Mouse (Mus musculus): ENCODE measurements at regions not wholly inside any gene's neighbourhood (a gene's known extent, or its start where the extent isn't known, plus 50 kb on each side); places are given as distances from the start of the nearest gene placed in this dataset.

DNA sequence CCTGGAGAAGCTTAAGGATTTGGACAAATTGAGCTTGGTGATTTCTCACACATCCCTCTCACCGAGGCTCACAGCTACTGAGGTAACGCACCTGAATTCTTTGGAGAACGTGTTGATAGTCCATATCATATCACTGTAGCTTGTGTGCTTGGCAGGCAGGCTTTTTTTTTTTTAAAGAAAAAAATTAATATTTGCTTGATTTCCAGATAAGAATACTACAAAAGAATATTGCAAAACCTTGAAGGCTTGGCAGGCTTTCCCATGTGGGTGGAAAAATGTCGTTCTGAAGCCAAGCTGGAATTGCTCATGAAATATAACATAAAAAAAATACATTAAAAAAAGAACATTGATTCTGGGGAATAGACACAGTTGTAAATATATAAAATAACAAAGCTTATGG, 131.8 kb downstream of the Klf5 start:
- DNase-seq: no peak
- intact Hi-C loops (cut with DNase I): no loop called here

DNA sequence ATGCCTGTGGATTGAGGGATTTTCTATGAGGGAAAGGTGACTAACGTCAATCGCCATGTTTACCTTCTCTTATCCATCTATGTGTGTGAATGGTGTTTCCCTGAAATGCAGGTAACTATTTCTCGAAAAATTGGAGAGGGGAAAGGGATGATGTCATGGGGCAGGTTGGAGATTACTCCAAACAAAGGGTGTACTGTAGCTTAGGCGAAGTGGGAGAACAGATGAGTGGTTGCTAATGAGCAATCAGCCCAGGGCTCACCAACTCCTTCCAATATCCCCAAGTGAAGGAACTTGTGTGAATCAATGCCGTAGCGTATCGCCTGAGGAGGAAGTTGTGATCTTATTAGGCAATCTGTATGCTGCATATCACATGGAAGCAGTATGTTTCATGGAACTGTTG, 133.2 kb downstream of the Klf5 start:
- DNase-seq: no peak
- intact Hi-C loops (cut with DNase I): no loop called here

DNA sequence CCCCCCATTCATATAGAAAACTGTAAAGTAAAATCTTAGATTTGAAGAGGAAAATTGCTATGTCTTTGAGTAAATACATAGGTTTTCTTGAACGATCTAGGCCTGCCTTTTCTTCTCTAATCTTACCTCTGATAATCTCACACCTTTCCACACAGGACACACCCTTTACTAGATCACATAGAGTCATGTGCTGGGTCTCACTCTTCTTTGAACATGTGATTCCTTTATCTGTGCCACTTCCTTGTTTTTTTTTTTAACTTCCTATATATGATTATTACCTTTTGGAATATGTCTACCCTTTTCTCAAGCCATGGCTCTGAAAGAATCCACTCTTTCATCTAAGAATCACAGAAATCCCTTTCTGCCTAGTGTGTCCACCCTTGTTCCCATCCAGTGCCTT, 136.2 kb downstream of the Klf5 start:
- intact Hi-C loops (cut with DNase I): no loop called here
- no peak for DNase-seq

DNA sequence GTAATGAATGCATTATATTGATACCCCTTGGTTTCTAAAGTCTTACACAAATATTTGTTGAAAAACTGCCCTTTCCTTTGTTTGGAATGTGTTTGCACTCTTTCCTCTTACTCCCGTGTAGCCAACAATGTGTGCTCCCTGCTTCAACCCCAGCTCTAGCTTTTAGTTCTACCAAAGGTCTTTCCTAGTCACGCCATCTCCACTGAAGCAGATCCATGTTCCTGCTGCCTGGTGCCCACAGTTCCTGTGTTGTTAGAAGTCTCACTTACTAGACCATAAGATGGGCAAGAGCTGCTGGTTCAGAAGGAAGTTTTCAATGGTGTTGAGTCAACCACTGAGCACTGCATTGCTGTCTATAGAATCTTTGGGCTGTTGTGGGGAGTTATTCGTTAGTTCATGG, 137.0 kb downstream of the Klf5 start:
- intact Hi-C loops (cut with DNase I): no loop called here
- DNase-seq: no peak

DNA sequence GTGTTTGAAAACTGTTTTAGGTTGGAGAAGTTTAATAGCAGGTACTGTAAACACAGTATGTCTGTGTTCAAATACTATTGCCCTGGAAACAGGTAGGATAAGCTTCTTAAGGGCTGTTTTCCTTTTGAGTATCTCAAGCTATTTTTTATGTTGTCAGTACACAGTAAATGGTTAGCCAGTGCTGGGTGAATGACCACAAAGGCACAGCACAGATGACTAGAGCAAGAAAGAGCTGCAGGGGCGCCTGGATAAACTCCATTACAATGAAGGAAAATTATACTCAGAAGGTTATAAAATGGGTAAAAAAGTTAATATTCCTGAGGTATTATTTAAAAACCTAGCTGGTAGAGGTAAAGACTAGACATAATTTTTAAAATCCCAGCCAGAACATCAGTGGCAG, 137.6 kb downstream of the Klf5 start:
- intact Hi-C loops (cut with DNase I): no loop called here
- no peak for DNase-seq

DNA sequence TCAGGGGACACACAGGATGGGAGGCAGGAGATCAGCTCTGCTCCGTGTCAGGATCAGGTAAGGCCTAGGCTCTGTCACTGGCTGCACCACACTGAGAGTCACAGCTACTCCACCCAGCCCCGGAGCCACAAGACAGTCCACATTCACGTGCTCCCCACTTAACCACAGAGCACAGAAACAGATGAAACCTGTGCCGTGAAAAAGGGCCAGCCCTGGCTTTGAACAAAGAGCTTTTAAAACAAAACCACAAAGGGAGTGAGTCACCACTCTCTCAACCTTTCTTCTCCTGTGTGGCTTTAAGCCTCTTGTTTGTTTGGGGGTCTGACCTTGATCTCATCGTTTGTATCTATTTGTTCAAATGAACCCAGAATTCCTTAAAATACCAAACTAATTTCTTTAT, 150.6 kb downstream of the Klf5 start:
- DNase-seq: no peak
- intact Hi-C loops (cut with DNase I): no loop called here

DNA sequence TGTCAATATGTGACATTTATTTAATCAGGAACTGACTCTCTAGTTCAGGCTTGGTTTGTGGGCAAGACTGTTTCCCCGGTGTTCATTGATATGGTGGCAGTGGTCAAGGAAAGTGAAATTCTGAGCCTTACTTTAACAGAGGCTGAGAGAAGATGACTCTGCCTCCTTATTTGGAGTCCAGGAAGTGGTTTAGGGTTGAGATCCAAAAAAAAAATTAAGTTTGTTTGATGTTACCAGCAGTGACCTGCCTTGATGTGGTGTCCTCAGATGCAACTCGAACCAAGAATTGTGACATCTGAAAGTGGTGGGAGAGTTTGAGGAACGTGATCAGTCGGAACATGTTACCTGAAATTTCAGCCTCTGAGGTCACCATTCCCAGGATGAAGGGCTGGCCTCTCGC, 151.4 kb downstream of the Klf5 start:
- intact Hi-C loops (cut with DNase I): no loop called here
- DNase-seq: no peak

DNA sequence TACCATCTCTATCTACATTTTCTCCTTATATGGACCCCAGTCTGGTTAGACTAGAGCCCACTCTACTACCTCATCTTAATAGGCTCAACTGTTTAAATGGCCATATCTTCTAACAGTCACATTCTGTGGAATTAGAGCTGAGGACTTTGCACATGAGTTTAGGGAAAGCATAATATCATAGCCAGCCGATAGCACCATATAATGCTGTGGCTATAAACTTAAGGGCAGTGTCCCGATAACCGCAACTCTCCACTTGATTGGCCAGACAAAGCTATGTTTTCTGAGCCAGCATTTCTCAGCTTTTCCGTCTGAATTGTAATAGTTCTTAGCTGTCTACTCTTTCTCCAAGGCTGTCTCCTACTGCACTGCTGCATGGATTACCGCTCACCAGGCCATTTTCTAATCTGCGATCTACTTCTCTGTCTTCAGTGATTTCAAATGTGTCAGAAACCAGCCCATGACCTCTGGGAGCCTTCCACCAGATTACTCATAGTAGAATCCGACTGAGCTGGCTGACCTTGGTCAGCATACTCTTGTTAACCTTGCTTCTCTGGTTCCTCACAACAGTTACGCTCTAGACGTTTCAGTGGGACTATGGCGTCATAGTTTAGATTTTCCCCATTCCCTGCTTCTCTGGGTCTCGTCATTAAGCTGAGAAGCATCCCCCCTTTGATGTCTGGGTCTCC, 152.8 kb downstream of the Klf5 start:
- intact Hi-C loops (cut with DNase I): no loop called here
- DNase-seq: no peak

DNA sequence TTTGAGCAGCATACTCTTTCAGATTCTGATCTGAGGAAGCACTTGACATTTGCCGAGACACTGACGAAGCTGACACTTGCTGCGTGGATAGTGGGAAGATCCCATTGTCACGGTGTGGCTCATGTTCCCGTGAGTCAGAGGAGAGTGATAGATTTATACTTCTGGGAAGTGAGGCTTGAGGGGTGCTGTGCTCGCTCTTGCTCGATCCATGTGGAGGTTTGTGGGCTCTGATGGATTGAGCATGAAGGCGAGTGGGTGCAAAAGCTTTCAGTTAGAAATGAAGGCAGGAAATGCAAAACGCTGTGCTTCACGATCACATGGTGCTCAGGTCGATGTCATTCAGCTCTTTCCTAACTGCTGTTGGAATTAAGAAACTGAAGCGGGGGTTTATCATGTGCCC, 155.4 kb downstream of the Klf5 start:
- intact Hi-C loops (cut with DNase I): no loop called here
- DNase-seq: no peak

DNA sequence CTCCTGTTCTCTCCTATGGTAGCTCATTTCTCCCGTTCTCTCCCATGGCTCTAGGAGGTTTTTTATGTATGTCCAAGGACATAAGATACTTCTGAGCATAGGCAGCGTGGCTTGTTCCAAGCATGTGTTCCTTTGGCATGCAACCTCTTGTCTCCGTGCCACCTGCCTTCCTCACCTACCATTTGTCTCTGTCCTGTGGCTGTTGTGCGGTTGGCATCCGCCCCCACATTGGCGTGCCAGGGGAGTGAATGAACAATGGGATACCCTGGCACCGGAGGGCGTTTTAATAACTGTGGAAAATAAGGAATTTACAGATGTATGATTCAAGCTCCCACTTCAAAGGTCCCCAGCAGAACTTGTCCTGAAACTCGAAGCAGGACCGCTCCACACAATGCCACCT, 158.1 kb downstream of the Klf5 start:
- intact Hi-C loops (cut with DNase I): no loop called here
- DNase-seq: no peak

DNA sequence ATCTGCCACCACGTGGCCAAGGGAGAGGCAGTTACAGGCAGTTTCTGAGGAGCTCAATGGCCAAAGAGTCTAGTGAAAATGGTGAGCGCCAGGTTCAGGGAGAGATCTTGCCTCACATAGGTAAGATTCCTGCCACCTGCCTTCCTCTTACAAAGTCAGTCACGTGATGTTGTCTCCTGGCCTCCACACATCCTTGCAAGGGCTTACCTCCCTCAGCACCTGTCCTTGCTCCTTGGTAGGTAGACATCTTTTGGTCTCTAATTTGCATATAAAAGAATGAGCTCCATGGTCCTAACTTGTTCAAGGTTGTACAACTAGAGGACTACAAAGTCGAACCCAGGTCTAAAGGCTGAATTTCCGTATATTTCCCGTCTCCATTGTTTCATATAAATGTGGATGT, 159.1 kb downstream of the Klf5 start:
- DNase-seq: no peak
- intact Hi-C loops (cut with DNase I): no loop called here

DNA sequence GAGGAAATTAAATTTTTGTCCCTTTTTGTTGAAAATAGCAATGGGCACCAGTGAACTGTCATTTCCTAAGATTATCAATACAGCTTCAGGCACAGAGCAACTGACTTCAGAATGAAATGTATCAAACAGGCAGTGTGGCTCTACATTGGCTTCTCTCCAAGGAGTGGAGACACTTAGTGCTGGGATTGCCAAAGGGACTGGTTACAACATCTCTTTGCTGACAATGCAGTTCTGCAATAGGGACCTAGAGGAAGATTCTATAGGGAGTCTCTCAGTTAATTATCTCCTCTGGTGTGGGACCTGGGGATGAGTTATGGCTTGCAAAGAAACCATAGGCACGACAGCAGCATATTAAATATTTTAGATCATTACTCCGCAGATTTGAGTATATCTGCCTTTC, 173.6 kb downstream of the Klf5 start:
- DNase-seq: no peak
- intact Hi-C loops (cut with DNase I): no loop called here

DNA sequence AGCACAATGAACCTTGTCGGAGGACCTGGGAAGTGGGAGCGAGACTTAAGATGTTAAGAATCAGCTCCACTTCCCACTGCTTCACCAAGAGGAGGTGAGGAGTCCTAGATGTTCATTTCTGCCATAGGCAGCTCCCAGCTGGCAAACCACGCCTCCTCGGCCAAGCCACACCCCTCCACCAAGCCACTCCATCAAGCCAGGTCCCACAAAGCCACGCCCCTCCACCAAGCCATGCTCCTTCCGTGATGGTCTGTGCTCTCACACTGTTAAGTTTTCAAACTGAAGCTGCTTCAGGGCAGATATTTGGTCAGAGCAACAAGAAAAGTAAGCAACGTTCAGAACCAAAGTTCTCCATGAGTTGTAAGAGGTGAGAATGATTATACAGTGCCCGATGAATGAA, 176.8 kb downstream of the Klf5 start:
- no peak for DNase-seq
- intact Hi-C loops (cut with DNase I): no loop called here

DNA sequence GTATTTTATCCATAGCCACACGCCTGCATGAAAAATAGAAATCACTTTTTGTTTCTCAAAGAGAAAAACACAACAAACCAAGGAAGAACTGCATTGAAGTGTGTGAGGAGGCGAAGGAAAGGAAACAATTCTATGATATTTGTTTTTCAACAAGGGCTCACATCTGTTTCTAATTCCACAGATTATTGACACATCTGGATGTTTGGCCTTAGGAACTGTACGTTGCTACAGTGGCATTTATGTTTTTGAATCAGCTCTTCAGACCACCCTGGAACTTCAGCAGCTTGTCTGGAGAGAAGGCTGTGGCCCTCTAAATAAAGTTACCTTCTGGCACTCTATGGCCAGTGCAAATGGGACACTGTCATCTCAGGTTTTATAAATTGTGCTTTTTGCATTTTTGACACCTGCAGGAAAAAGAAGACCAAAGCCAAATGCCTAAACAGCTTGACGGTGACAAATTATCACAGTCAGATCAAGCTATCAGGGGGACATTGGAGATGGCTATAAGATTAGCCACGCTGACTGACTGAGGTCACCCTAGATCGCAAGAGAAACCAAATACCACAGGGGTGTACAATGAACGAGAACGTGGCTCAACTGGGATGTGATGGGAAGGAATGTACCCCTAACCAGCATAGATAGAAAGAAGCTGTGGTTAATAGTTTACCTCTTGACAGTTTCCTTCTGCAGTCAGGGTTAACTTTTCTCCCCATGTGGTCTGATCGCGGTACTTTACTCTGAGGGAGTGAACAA, 182.0 kb downstream of the Klf5 start:
- intact Hi-C loops (cut with DNase I): no loop called here
- no peak for DNase-seq

DNA sequence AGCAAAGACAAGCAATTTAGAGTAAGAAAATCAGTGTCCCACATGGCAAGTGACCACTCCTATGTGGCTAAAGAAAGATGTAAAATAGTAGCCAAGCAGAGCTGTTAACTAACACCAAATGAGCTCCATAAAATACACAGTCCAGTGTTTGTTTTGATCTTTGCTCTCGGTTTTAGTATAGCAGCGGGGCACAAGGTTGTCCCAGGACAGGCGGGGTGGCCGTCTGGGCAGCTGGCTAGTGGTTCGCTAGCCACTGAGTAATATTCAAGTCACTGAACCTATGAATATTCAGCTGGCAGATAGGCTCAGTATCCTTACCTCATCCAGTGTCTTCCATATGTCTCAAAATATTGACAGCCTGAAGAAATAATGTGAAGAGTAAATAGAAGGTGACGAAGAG, 189.5 kb downstream of the Klf5 start:
- intact Hi-C loops (cut with DNase I): no loop called here
- peak in 1 of 2 experiments; percentile 8 for DNase-seq

DNA sequence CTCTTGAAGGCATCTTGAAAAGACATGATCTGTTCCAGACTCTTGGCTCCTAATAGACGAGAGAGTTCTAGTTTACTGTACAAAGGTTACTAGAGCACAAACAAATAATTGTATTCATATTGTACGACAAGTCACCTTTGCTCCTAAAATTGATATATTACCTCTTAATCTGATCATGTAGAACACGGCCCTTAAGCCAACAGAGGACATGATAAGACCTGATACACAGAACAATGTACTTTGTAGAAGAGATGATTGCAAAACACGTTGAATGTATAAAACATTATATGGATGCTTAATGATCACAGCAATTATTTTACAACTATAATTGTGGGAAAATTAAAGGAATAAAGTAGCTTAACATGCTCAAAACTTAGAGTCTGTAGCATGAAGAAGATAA, 194.7 kb downstream of the Klf5 start:
- DNase-seq: no peak
- intact Hi-C loops (cut with DNase I): no loop called here

DNA sequence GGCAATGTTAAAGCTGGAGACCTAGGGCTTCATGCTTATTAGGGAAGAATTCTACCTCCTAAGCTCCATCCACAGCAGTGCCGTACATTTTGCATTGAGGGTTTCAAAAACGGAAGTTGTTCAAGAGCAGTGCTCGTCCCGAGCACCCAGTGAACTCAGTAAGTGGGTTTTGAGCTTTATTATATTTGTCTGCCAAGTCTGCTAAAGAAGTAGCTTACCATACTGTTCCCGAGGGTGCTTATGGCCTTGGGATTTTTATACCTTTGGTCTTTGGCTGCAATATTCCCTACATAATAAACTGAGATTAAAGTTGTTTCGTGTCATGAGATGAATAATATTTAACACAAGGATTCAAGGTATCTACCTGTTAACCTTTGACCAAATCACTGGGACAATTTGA, 195.2 kb downstream of the Klf5 start:
- DNase-seq: no peak
- intact Hi-C loops (cut with DNase I): no loop called here

DNA sequence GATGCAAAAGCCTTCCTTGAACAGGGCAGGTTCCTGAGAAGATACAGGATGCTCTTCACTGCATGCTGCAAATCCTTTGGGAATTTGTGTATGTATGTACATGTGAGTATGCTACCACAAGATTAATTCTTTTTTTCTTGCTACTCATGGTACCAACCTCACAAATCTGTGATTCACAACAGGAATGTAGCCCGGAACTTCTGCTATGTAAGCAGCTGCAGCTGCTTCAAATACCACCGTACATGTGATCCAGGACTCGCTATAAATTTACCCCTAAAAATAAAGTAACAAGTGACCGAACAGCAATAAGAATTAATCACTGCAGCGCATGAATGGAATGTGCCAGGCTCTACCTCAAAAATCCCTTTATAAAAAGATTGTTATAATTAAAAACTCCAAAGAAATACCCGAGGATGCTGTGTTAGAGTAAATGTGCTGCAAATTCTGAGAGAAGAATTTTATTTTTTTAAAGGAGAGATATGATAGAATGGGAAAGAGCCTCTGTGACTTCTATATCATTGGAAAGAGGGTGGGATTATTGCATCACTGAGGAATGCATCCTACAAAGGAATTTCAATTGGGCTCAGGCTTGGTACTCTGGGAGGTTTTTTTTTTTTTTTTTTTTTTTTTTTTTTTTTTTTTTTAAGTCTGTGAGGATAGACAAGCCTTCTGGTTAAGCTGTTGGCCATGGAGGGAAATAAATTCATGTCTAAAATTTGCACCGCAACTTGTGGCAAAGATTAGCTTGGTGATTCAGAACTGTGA, 201.2 kb downstream of the Klf5 start:
- intact Hi-C loops (cut with DNase I): no loop called here
- no peak for DNase-seq

DNA sequence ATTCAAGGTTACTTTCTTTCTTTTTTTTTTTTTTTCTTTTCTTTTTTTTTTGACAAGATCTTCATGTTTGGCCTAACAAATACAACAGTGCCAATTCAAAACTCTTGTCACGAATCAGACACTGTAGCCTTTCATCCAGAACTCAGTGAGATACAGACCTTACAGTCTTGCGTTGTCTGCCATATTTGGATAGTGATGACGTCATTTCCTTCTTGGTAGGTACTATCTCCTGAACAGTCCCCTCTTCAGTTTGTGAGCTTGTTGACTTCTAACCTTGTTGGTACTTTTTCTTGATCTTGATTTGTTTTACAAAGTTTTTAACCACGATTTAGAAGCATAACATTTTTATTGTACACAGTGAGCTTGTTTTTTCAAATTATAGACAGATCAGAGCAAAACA, 206.4 kb downstream of the Klf5 start:
- intact Hi-C loops (cut with DNase I): no loop called here
- DNase-seq: no peak

DNA sequence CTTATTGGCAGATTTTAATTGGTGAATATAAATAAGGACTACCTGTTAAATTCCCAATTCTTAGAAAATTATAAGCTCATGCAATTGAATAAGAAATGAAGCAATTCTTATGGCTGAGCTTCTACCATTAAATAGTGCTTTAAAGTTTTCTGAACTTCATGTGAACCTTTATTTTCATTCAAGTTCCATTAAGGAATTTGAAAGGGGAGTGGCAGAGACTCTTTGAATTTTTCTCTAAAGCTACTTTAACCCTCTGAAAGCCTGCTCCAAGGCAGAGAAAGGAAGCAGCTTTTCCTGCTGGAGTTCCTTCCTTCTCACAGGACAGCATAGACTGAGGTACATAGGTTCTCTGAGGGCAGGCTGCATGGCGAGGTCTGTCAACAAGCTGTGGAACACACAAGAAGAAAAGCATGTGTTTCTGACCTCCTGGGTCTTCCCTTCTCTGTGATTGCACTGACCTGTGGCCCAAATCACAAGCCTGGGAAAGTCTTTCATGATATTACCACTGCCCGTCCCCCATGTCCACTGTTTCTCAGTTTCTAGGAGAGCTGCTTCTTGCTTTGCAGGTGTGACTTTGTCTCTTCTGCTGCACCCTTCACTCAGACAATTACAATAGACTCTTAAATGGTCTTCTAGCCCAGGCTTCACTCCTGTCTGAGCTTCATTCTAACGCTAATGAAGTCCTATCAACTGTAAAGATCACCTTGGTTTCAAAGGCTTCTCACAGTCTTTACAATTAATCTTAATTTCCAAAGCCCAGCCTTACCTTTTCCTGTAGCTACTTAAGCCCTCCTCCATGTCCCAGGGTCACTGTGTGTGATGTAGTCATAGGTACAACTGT, 211.4 kb downstream of the Klf5 start:
- intact Hi-C loops (cut with DNase I): no loop called here
- DNase-seq: no peak

DNA sequence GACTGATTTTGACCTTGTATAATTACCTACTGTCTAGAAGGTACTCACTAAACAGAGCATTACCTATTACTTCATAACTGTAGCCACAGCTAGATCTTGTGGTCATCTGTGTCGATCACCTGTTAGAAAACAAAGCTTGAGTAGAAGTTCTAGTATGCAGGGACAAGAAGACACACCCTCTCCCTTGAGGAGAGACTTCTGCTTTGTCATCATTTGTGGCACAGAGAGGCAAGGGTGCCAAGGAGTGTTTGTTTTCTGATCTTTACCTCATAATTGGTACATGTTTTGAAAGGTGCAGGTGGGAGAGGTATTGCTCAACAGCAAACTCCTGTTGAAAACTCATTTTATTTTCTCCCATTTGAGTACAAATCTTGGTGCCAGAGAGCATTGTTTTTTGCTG, 217.0 kb downstream of the Klf5 start:
- DNase-seq: no peak
- intact Hi-C loops (cut with DNase I): no loop called here
